Mouse (Mus musculus) kidney, postnatal 36 days (tissue): ENCODE results near the gene Dock4.

Experiments used
- DNase-seq, 2 experiments: peaks; one replicate each; pipeline ENCODE4 v3.0.0; 2021 to 2022; ENCODE audit warnings: mixed read lengths in 2 of 2

The Dock4 gene

DNA sequence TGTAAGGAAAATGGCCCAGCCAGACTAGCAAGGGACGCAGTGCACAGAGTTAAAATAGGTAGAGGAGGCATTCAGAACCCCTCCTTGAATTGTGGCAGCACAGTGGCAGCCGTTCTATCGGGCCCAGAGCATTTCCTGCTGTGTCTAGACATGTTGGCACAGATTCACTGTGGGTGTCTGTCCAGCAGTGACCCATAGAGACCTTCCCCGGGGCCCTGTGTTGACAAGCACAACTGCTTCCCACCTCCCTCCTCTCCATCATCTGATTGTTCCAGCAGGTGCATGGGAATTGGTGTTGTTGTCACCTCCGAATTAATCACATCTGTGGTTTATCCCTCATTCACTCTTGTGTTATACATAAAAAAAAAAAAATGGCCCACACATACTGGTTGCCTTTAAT, 210.7 kb downstream of the Dock4 start:
- peak; percentile 16 to 20 for DNase-seq

DNA sequence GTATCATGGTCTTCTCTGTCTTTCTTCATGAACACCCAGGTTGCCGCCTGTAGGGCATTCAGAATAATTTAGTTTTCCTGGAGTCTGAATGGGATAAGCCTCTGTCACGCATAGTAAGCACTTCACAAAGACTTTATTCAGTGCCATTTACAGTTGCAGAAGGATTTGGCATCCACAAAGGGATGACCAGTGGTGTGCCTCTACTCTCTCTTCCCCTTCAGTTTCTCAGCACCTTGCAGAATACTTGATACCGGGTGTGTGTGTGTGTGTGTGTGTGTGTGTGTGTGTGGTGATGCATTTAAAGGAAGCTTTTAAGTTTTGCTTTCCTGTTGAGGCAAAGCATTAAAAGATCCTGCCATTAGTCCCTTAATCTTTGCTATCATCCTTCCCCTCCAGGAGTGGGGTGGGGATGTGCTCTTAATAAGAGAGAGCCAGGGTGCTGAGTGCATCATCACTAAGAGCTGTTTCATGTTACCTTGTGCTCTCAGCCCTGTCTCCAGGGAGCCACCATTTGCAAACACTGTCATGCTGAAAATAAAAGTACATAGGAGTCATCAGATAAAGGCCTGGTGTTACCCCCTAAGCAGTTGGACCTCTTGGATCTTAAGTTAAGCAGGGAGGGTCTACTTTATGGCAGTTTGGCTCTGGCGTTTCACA, 211.6 kb downstream of the Dock4 start:
- DNase-seq, result no peak

DNA sequence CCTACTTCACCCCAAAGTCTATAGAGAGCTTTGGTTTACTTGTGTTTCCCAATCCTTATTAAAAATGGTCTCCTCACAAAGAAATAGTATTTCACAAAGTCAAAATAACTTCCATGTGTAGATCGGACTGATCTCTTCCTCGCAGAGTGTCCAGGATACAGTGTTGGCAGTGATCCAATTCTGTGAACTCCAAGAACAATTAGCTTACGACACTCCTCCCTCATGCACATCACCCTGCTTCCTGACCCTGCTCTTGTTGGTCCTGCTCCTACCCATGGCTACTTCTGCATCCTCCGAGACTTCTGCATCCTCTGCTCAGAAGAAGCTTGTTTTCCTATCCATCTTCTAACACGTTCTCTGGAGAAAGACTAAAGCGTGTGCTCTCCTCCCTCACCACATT, 213.9 kb downstream of the Dock4 start:
- peak; percentile 14 to 50 for DNase-seq

GRCm38 (mm10) chr12:40669460-40669859, 223.7 kb downstream of the Dock4 start:
- no peak for DNase-seq

GRCm38 (mm10) chr12:40670766-40671165, 225.0 kb downstream of the Dock4 start:
- no peak for DNase-seq

- DNase-seq, result no peak
Measured at GRCm38 (mm10) chr12:40679713-40680112, 234.0 kb downstream of the Dock4 start.

DNA sequence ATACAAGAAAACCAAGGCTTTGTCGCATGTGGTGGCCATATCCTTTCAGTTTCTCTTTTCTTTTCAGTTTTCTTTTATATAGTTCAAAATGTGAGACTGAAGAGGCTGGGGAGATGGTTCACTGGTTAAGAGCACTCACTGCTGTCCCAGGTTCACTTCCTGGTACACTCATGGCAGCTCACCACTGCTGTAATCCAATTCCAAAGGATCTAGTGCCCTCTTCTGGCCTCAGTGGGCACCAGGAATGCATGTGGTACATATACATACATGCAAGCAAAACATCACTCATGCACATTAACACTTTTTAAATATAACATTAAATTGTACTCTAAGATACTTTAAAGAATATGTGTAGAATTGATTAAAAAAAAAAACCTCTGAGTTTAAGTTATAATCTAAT, 234.8 kb downstream of the Dock4 start:
- peak; percentile 61 to 76 for DNase-seq

- no peak for DNase-seq
Measured at GRCm38 (mm10) chr12:40691444-40691843, 245.7 kb downstream of the Dock4 start.

DNA sequence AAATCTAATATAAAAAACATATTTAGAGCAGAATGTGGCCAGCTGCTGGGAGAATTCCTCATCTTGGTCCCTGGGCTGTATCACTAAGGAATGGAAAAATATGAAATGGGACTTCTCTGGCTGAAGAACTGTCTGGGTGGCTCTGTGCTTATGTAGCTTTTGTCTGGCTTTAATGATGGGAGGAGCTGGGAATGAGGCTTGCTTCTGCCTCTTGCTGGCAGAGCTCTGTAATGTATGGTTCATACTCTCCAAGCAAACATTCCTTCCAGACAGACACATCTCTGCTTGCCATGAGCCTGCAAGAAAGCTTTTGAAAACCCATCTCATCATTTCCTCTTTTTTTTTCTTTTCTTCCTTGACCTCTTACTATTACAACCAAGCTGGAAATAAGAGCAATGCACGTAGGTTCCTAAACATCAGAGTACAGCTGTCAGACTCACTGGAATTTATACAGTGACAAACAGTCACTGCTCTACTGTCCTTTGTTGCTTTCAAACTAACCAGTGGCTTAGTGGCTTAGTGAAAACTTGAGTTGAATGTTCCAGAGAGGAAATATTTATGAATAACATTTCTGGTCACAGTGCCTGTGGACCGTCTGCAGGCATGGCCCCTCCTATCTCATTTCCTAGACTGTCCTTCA, 248.4 kb downstream of the Dock4 start:
- no peak for DNase-seq

DNA sequence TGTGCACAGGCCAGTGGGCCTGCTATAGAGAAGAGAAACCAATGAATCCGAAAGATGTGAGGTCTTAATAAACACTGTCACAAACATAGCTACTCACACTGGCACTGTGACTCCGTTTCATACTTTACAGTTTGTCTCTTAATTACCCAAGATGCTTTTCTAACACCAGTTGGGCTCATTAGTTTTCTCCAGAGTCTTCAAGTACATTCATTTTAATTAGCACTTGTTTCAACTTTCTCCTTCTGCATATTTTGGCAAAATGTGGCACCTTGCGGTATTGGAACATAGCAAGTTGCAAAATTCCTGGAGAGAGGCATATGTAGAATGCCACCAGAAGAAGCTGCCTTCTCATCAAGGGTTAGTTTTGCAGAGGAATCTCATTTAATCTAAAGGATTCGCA, 252.6 kb downstream of the Dock4 start:
- no peak for DNase-seq

GRCm38 (mm10) chr12:40702233-40702792, 256.6 kb downstream of the Dock4 start:
- DNase-seq, result no peak

- DNase-seq, result no peak
Measured at GRCm38 (mm10) chr12:40704296-40704695, 258.5 kb downstream of the Dock4 start.

DNA sequence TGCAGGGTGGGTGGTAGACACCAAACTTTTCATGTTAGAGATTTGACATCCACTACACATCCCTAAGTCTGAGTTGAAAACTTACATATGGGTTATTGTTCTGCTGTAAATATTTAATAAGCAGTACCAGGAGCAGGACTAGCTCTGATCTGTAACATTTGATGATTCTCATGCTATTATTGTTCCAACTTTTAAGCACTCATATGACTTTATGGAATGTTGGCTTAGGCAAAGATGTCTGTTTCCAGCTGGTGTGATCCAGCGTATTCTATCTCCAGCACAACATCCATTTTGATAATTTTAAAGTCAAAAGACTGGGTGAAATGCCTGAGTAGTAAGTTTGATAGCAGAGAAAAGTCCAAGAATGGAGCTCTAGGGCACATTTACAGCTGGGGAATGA, 261.4 kb downstream of the Dock4 start:
- no peak for DNase-seq

DNA sequence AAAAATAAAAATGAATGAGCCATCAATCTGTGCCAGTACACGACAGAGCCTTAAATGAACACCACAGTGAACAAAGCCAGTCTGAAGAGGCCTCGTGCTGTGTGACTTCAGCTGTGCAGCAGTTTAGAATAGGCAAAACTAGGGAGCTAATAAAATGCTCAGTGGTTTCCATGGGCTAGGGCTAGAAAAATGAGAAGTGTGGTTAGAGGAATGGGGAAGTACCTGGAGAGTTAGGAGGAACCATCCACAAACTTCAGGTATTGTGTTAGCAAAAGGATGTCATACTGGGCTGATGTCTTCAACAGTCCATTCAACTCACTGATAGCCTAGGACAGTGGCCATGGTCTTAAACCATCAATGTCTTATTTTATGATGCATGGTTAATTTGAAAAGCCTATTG, 263.3 kb downstream of the Dock4 start:
- no peak for DNase-seq

DNA sequence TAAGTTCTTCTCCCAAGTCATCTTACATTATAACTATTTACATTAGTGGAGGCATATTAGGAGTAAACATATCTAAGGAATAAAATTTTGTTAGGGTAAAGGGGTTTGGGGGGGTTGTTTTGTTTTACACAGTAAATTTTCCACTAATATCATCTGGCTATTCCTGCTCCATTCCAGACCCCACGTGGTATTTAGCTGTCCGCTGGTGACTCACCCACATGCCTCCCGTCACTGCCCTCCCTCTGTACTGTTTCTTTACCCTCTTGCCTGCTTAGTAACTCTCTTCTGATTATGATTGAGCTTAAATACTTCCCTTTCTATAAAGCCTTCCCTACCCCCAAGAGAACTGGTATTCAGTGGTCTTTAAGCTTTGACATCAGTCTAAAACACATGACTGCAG, 266.5 kb downstream of the Dock4 start:
- DNase-seq, result no peak

- DNase-seq, result no peak
Measured at GRCm38 (mm10) chr12:40714288-40714687, 268.5 kb downstream of the Dock4 start.

- no peak for DNase-seq
Measured at GRCm38 (mm10) chr12:40715174-40715573, 269.4 kb downstream of the Dock4 start.

GRCm38 (mm10) chr12:40728373-40728772, 282.6 kb downstream of the Dock4 start:
- peak in 1 of 2 experiments; percentile 22 for DNase-seq

DNA sequence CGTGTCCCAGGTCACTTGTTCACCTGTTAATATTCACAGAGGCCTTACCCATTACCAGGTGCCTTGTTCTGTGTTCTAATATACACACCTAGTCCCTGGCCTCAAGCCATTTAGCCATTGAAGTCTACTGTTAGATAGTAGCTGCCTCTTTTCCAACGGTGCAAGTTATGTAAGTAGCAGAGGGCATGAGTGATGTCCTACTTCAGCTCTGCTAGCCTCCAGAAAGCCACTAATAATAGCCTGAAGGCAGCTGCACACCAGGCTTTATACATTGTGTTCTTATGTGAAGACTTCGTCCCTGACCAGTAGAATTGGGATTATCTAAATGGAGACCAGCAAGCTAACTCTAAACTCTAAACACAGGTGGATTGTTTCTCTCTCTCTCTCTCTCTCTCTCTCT, 285.0 kb downstream of the Dock4 start:
- DNase-seq, result no peak

- DNase-seq, result no peak
Measured at GRCm38 (mm10) chr12:40745501-40745900, 299.7 kb downstream of the Dock4 start.

- DNase-seq, result no peak
Measured at GRCm38 (mm10) chr12:40746081-40746480, 300.3 kb downstream of the Dock4 start.

DNA sequence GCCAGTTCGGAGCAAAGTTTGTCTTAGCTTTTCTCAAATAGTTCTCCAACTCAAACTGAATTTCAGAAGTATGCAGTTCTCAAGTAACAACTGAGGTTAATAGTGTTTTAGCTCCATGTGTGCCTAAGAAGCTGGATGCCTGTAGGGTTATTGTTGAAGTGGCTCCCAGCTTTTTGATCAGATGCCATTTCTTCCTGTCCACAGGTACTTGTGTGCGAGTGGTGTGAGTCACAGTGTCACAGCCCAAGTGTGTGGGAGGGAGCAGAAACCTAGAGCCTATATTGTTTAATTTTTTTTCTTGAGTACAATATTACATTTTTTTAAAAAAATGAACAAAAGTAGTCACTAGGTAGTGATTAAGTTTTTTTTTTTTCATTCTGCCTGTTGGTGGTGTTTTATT, 313.5 kb downstream of the Dock4 start:
- DNase-seq, result no peak

GRCm38 (mm10) chr12:40767258-40767816, 321.6 kb downstream of the Dock4 start:
- no peak for DNase-seq

- no peak for DNase-seq
Measured at GRCm38 (mm10) chr12:40773091-40773490, 327.3 kb downstream of the Dock4 start.
